Mouse (Mus musculus): ENCODE results near the gene Gast. TPM values are rescaled to one million over a fixed set of nuclear protein-coding genes. Genes with fewer than 3 reads are reported as not detected.

Gast gene
- total and polyA plus RNA-seq, 2 experiments from 2014 or later: 0.51 TPM; not detected in 1

DNA sequence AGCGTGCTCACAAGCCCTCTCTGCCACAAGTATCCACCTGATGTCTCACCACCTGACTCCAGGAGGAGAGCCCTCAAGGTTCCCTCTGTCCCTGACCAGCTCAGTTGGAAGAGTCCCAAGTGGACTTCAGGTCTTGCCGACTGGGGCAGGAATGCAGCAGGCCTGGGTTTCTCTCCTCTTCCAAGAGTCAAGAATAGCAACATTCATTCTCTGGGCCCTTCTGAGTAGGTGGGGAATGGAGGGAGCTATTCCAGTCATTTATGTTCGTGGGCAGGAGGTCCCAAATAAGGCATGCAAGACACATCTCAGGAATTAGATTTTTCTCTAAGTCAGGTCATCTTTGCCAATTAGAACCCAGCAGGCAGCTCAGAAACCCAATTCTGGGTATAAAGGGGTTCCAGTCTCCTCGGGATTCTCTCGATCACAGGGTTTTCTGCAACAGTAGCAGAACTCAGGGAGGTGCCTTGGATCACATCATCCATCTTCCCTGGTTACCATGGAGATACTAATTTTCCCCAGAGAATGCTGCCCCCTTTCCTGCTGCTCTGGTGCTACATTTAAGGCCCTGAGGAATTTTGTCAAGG is 22.0 kb upstream of the Gast start:
- WGBS: 18% methylated on average over 5 of the region's 5 CpGs
- H3K9ac ChIP-seq: no peak overlapping the region
- TF ChIP-seq CTCF (IDR thresholded peaks at IDR 0.05; ENCODE audit: low read depth): peak; percentile 32; the same call in 1 of the 2 replicates
- H3K27me3 ChIP-seq (ENCODE audit: insufficient read depth, low read length): no peaks in the 10 kb centered on the region
- ATAC-seq (0 out of 2 replicates have a peak, but pooled peaks have one; percentile 55), DNase-seq (peak; percentile 50)
- peak overlapping the region; percentile 21; the same call in 1 of the 2 replicates for H3K27ac ChIP-seq (ENCODE audit: low read depth, low read length)
- H3K4me2 ChIP-seq (ENCODE audit: low read depth): no peak overlapping the region
- no peaks in the 10 kb centered on the region for H3K4me1 ChIP-seq (ENCODE audit: insufficient read depth)
- no peak overlapping the region for H3K4me3 ChIP-seq (ENCODE audit: low read depth, low read length)
- no peaks in the 10 kb centered on the region for H3K36me3 ChIP-seq (ENCODE audit: insufficient read depth)
- H3K9me3 ChIP-seq (ENCODE audit: low read length): no peaks in the 10 kb centered on the region

DNA sequence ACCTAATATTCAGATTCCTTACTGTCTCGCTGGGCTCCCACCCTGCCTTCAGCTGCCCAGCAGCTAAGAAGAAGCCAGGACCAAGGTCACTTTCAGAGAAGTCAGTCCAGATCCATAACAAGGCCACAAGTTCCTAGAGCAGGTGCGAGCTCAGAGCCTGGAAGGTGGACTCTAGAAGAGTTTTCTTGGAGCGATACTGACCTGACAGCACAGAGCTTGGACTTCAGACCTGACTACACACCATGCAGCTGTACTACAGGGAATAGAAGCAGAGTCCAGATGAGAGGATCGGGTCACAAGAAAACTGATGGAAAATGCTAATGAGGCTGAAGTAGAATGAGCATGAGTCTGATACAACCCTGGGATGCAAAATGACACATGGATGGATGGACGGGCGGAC is 20.8 kb upstream of the Gast start:
- ATAC-seq (no peak), DNase-seq (no peak)
- Histone ChIP-seq H3K4me3 (ENCODE audit: low read depth, low read length) (no peak overlapping the region), H3K36me3 (ENCODE audit: insufficient read depth) (no peaks in the 10 kb centered on the region), H3K27me3 (ENCODE audit: insufficient read depth, low read length) (no peaks in the 10 kb centered on the region), H3K9ac (no peak overlapping the region), H3K4me2 (ENCODE audit: low read depth) (no peak overlapping the region), H3K9me3 (ENCODE audit: low read length) (no peaks in the 10 kb centered on the region), H3K4me1 (ENCODE audit: insufficient read depth) (no peaks in the 10 kb centered on the region), H3K27ac (ENCODE audit: low read depth, low read length) (no peak overlapping the region)
- 90% methylated on average over 6 of the region's 6 CpGs for WGBS
- no peak for TF ChIP-seq CTCF (IDR thresholded peaks at IDR 0.05; ENCODE audit: low read depth)

DNA sequence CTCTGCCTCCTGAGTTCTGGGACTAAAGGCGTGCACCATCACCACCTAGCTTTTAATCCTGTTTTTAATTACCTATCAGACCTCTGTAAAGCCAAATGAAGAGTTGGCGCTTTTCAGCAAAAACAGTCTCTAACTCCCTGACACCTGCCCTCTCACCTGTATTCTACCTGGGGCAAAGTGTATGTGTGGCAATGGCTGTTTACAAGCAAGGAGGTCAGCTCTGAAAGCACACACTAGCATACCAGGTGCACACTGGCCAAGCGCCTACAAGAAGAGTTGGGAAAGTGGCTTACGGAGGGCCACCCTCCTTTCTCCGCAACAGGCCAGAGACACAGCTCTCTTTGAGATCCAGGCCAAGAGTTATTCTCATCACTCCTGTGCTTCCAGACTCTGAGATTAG is 18.8 kb upstream of the Gast start:
- Histone ChIP-seq H3K9me3 (ENCODE audit: low read length) (no peaks in the 10 kb centered on the region), H3K27ac (ENCODE audit: low read depth, low read length) (no peak overlapping the region), H3K27me3 (ENCODE audit: insufficient read depth, low read length) (no peaks in the 10 kb centered on the region), H3K36me3 (ENCODE audit: insufficient read depth) (no peaks in the 10 kb centered on the region), H3K4me2 (ENCODE audit: low read depth) (no peak overlapping the region), H3K4me3 (ENCODE audit: low read depth, low read length) (no peak overlapping the region), H3K9ac (no peak overlapping the region), H3K4me1 (ENCODE audit: insufficient read depth) (no peaks in the 10 kb centered on the region)
- no peak for ATAC-seq
- TF ChIP-seq CTCF (IDR thresholded peaks at IDR 0.05; ENCODE audit: low read depth): no peak
- WGBS: 94% methylated on average over 5 of the region's 5 CpGs
- DNase-seq: no peak

DNA sequence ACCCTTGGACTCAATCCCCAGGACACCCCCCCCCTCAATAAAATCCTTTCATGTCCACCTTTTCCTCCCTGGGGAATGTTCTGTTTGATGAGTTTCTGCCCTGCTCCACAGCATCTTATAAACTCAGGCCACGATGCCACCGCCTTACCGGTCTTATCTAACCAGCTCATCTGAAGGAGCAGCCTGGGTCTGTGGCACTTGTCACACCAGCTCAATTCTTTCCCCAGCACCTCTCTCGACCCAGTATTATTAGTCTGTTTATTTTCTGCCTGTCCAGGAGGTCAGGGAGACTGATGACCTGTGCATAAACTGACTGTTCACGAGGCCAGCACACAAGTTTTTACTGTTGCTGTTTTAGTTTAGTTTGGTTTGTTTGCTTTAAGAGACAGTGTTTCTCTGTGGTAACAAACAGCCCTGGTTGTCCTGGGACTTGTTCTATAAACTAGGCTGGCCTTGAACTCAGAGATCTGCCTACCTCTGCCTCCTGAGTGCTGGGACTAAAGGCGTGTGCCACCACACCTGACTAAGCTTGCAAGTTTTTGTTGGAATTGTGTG is 16.3 kb upstream of the Gast start:
- Histone ChIP-seq H3K4me3 (ENCODE audit: low read depth, low read length) (no peak overlapping the region), H3K27ac (ENCODE audit: low read depth, low read length) (no peak overlapping the region), H3K9me3 (ENCODE audit: low read length) (no peaks in the 10 kb centered on the region), H3K36me3 (ENCODE audit: insufficient read depth) (peaks cover 18% of the 10 kb centered on the region), H3K9ac (no peak overlapping the region), H3K4me1 (ENCODE audit: insufficient read depth) (no peaks in the 10 kb centered on the region), H3K27me3 (ENCODE audit: insufficient read depth, low read length) (no peaks in the 10 kb centered on the region), H3K4me2 (ENCODE audit: low read depth) (no peak overlapping the region)
- no peak for TF ChIP-seq CTCF (IDR thresholded peaks at IDR 0.05; ENCODE audit: low read depth)
- ATAC-seq (no peak), DNase-seq (no peak)
- WGBS: 83% methylated on average over 6 of the region's 6 CpGs

GRCm38 (mm10) chr11:100318529-100319451 is 15.4 kb upstream of the Gast start:
- H3K36me3 ChIP-seq (ENCODE audit: insufficient read depth): peaks cover 18% of the 10 kb centered on the region
- peak overlapping the region; percentile 83 for H3K27ac ChIP-seq (ENCODE audit: low read depth, low read length)
- H3K4me1 ChIP-seq (ENCODE audit: insufficient read depth): no peaks in the 10 kb centered on the region
- H3K4me2 ChIP-seq (ENCODE audit: low read depth): peak overlapping the region; percentile 58
- peak overlapping the region; percentile 86 for H3K4me3 ChIP-seq (ENCODE audit: low read depth, low read length)
- H3K9me3 ChIP-seq (ENCODE audit: low read length): no peaks in the 10 kb centered on the region
- no peak for DNase-seq
- no peaks in the 10 kb centered on the region for H3K27me3 ChIP-seq (ENCODE audit: insufficient read depth, low read length)
- 89% methylated on average over 10 of the region's 10 CpGs for WGBS
- TF ChIP-seq CTCF (IDR thresholded peaks at IDR 0.05; ENCODE audit: low read depth): no peak
- H3K9ac ChIP-seq: peak overlapping the region; percentile 47; the same call in 1 of the 2 replicates
- ATAC-seq: no peak

DNA sequence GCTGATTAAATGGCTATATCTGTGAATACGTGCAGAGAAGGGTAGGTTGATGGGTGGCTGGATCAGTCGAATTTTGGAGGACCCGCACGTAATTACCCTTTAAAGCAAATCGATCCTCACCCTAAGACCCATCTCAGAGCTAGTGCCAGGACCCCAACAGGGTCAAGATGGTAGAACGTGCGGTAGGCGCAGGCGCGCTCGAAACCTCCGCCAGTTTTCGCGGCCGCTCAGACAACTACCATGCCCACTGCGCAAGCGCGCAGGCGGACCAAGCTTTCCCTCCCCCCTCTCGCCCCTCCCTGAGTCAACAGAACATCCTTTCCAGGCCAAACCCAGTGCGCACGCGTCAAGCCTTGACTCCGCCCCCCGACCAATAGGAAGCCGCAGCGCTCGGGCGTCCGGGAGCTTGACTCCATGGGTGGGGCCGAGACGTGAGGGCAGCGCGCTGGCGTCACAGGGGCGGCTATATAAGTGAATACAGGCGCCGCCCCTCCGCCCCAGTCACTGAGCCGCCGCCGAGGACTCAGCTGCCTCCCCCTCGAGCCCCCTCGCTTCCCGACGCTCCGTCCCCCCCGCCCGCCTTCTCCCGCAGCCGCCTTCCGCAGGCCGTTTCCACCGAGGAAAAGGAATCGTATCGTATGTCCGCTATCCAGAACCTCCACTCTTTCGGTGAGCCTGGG is 14.6 kb upstream of the Gast start, which contains the start of gene Eif1:
Gene Eif1, plus strand, starts transcription at position 394 of the 680 bp plus-strand sequence.
- Histone ChIP-seq H3K4me3 (ENCODE audit: low read depth, low read length) (peak within 1 kb of the TSS; percentile 86), H3K27ac (ENCODE audit: low read depth, low read length) (peak within 1 kb of the TSS; percentile 98), H3K4me1 (ENCODE audit: insufficient read depth) (no peaks in the 10 kb centered on the region), H3K9ac (peak within 1 kb of the TSS; percentile 95), H3K9me3 (ENCODE audit: low read length) (no peaks in the 10 kb centered on the region), H3K36me3 (ENCODE audit: insufficient read depth) (peaks cover 18% of the 10 kb centered on the region), H3K4me2 (ENCODE audit: low read depth) (peak within 1 kb of the TSS; percentile 75), H3K27me3 (ENCODE audit: insufficient read depth, low read length) (no peaks in the 10 kb centered on the region)
- DNase-seq (peak; percentile 100), ATAC-seq (peak; percentile 94)
- no peak for TF ChIP-seq CTCF (IDR thresholded peaks at IDR 0.05; ENCODE audit: low read depth)
- under 1% methylated on average over 51 of the region's 58 CpGs for WGBS
